Mouse (Mus musculus): ENCODE results near the gene Zmym1. TPM values are rescaled to one million over a fixed set of nuclear protein-coding genes. Genes with fewer than 3 reads are reported as not detected.
"Not testable (repeated sequence)": the region's sequence is repeated elsewhere in the genome, so short reads cannot be mapped to it uniquely, and the experiment has no call there.

The Zmym1 gene
- total RNA-seq (2015) (7.3 and 11.9 TPM in 2 replicates), total RNA-seq (2017) (8.7 and 9.7 TPM in 2 replicates)

- ATAC-seq (ENCODE audit: poor library complexity, severe bottlenecking) = peak; percentile 100
Measured at GRCm38 (mm10) chr4:127060585-127061290, at the start of gene Zmym1. Gene Zmym1, minus strand, starts transcription at chr4:127061152.

GRCm38 (mm10) chr4:127110570-127110969 lies 49.6 kb upstream of the Zmym1 start:
- ATAC-seq (ENCODE audit: poor library complexity, severe bottlenecking) = no peak

DNA sequence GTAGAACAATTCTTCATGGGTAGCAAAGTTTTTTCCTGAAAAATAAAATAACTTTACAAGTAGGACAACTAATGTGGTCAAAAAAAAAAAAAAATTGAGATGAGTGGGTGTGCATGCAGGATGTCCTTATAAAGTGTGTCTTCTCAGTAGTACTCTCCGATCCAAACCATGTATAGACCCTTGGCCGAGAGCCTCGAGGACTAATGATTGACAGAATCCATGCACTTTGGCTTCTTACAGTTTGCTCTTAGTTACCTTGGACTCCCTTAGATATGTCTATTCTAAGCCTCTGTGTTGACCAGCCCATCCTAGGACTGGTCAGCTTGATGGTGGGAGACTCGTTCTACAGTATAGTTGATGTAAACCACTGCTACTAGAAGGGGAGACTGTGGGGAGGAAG lies 46.6 kb upstream of the Zmym1 start:
- ATAC-seq (ENCODE audit: poor library complexity, severe bottlenecking) = no peak

- not testable (repeated sequence) for ATAC-seq (ENCODE audit: poor library complexity, severe bottlenecking)
Measured at GRCm38 (mm10) chr4:127099552-127099951, 38.6 kb upstream of the Zmym1 start.

DNA sequence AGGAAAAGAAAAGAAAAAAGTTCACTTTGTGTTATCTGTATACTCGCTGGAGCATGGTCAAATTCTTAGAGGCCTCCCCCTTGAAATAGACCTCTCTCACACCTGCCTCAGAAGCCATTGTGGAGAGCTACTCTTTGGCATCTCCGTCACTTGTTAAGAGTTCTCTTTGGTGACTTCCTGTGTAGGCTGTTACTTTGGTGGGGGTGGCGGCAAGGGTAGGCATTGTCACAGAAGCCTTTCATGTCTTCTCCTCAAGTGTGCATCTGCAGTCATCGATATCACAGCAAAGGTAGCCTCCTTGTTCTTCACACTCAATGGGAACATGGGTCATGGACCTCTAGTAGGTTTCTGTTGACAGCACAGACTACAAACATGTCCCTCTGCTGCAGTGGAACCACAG lies 34.1 kb upstream of the Zmym1 start:
- no peak for ATAC-seq (ENCODE audit: poor library complexity, severe bottlenecking)

GRCm38 (mm10) chr4:127091188-127091587 lies 30.2 kb upstream of the Zmym1 start:
- no peak for ATAC-seq (ENCODE audit: poor library complexity, severe bottlenecking)

GRCm38 (mm10) chr4:127085761-127086160 lies 24.8 kb upstream of the Zmym1 start:
- ATAC-seq (ENCODE audit: poor library complexity, severe bottlenecking) = no peak

GRCm38 (mm10) chr4:127083131-127083530 lies 22.2 kb upstream of the Zmym1 start:
- no peak for ATAC-seq (ENCODE audit: poor library complexity, severe bottlenecking)

GRCm38 (mm10) chr4:127080806-127081205 lies 19.9 kb upstream of the Zmym1 start:
- ATAC-seq (ENCODE audit: poor library complexity, severe bottlenecking) = no peak

DNA sequence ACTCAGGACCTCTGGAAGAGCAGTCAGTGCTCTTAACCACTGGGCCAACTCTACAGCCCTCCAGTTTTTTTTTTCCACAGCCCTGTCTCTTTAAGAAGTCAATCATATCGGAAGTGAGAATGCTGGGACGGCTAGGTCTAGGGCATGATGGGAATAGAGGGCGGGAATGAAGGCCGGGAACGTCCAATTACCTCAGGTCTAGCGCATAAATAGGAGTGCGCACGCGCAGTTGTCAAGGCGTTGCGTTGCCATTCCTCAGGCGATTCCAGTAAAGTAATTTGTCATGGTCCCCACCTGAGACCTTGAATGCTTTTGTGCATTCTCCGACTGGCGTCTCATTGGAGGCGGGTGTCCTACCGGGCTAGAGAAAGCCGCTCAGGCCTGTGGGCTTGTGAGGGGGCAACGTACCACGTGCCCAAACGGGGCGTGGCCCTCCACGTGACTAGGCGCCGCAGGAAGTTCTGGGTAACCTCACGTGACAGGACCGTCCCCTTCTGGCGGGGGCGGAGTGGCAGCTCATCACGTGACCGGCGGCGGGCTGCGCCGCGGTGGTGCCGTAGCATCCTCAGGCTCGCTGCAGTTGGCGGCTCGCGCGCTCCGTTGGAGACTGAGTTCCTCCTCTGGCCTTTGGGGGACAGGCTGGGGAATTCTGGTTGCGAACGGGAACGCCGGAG lies 16.1 kb upstream of the Zmym1 start, which contains the start of gene Zmym6:
Gene Zmym6 (plus strand): TSS at position 509 of the 674 bp plus-strand sequence.
- ATAC-seq (ENCODE audit: poor library complexity, severe bottlenecking) = peak; percentile 92

DNA sequence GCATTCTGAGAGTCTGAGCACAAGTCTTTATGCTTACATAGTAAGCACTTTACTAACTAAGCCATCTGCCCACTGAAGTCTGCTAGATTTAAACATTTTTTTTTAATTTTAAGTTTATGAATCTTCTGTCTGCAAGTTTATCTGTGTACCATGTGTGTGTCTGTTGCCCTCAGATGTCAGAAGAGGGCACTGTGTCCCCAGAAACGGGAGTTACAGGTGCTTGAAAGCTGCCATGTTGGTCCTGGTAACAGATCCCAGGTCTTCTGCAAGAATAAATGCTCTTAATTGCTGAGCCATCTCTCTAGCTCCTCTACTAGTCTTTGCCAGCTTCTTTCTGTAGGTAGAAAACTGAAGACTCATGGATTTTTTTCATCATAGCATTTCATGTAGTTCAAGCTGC lies 14.0 kb upstream of the Zmym1 start:
- ATAC-seq (ENCODE audit: poor library complexity, severe bottlenecking) = no peak

DNA sequence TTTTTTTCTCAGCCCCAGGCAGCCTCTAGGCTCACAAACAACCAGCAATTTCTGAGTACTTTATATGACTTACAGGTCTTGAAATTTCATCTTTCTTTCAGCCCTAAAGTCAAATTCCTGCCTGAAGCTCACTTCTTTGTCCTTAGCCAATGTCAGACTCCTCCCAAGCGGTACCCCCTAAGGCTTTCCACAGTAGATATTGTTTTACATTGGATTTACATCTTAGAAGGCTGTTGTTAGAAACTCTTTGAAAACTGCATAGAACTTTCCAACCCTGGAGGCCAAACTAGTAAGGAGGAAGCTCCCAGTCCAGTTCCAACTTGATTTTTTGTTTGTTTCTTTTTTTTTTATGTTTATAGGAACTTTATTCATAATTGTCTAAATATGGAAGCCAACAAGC lies 3.1 kb upstream of the Zmym1 start:
- ATAC-seq (ENCODE audit: poor library complexity, severe bottlenecking) = no peak

- ATAC-seq (ENCODE audit: poor library complexity, severe bottlenecking) = peak; percentile 47
Measured at GRCm38 (mm10) chr4:127054522-127055198, 6.3 kb downstream of the Zmym1 start.

GRCm38 (mm10) chr4:127053071-127053470 lies 7.9 kb downstream of the Zmym1 start:
- ATAC-seq (ENCODE audit: poor library complexity, severe bottlenecking) = no peak

- no peak for ATAC-seq (ENCODE audit: poor library complexity, severe bottlenecking)
Measured at GRCm38 (mm10) chr4:127051121-127051520, 9.8 kb downstream of the Zmym1 start.

DNA sequence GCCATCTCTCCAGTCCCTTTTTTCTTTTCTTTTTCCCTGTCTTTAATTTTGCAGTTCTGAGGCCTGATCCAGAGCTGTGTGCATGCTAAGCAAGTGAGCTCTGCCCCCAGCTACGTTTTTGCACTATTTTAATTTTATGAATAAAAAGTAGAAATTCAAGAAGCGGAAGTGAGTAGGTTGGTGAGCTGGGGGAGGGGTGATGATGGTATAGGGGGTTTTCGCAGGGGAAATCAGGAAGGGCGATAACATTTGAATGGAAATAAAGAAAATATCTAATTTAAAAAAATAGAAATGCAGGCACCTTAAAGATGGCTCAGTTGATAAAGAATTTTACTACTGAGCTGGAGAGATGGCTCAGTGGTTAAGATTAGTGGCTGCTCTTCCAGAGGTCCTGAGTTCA lies 17.4 kb downstream of the Zmym1 start:
- ATAC-seq (ENCODE audit: poor library complexity, severe bottlenecking) = no peak

GRCm38 (mm10) chr4:127039871-127040483 lies 21.0 kb downstream of the Zmym1 start:
- ATAC-seq (ENCODE audit: poor library complexity, severe bottlenecking) = no peak

DNA sequence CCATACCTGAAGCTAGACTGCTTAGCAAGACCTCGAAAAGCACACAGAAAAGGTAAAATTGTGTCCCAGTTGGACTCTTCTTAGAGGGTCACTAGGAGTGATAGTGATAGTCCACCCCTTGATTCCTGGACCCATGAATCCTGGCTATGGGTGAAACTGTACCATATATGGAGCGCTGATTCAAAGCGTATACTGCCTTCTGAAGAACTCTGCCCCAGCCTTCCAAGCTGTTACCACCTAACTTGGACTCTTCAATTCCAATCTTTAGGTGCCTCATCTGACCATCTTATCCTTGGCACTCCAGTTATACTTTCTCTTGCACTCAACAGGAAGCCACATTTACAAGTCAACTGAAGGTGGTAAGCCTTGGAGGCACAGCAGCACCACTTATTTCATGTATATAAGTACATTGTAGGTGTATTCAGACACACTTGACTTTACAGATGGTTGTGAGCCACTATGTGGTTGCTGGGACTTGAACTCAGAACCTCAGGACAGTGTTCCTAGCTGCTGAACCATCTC lies 22.1 kb downstream of the Zmym1 start:
- ATAC-seq (ENCODE audit: poor library complexity, severe bottlenecking) = no peak

- no peak for ATAC-seq (ENCODE audit: poor library complexity, severe bottlenecking)
Measured at GRCm38 (mm10) chr4:127037908-127038827, 22.8 kb downstream of the Zmym1 start.

- ATAC-seq (ENCODE audit: poor library complexity, severe bottlenecking) = no peak
Measured at GRCm38 (mm10) chr4:127037158-127037557, 23.8 kb downstream of the Zmym1 start.
